Mouse (Mus musculus): ENCODE measurements at regions not wholly inside any gene's neighbourhood (a gene's known extent, or its start where the extent isn't known, plus 50 kb on each side); places are given as distances from the start of the nearest gene placed in this dataset.
A peak's percentile ranks its signal among the peaks of the same experiment; 100 is the strongest.

GRCm38 (mm10) chr12:107060514-107060913, 427.9 kb upstream of the 3110018I06Rik start:
- WGBS: 26% methylated on average over 3 of the region's 3 CpGs
- no peaks in the 10 kb centered on the region for H3K27me3 ChIP-seq (replicated peaks)

GRCm38 (mm10) chr12:107067346-107067745, 421.1 kb upstream of the 3110018I06Rik start:
- Histone ChIP-seq H3K4me1 (no peaks in the 10 kb centered on the region), H3K9ac (replicated peaks) (no peak overlapping the region), H3K36me3 (no peaks in the 10 kb centered on the region), H3K27me3 (replicated peaks) (no peaks in the 10 kb centered on the region), H3K9me3 (replicated peaks) (0 out of 2 replicates have a peak, but pooled peaks cover 4% of the 10 kb centered on the region), H3K27ac (replicated peaks) (no peak overlapping the region), H3K4me2 (no peak overlapping the region), H3K4me3 (replicated peaks) (no peak overlapping the region)
- no peak for ATAC-seq (ENCODE audit: low FRiP score)
- WGBS: 92% methylated on average over 2 of the region's 2 CpGs

More at GRCm38 (mm10) chr12:107060514-107060913, 427.9 kb upstream of the 3110018I06Rik start:
- Histone ChIP-seq H3K9me3 (replicated peaks) (0 out of 2 replicates have a peak, but pooled peaks cover 7% of the 10 kb centered on the region), H3K4me1 (no peaks in the 10 kb centered on the region), H3K4me2 (no peak overlapping the region), H3K27ac (replicated peaks) (no peak overlapping the region), H3K9ac (replicated peaks) (no peak overlapping the region), H3K36me3 (no peaks in the 10 kb centered on the region), H3K4me3 (replicated peaks) (no peak overlapping the region)
- ATAC-seq (ENCODE audit: low FRiP score): no peak

DNA sequence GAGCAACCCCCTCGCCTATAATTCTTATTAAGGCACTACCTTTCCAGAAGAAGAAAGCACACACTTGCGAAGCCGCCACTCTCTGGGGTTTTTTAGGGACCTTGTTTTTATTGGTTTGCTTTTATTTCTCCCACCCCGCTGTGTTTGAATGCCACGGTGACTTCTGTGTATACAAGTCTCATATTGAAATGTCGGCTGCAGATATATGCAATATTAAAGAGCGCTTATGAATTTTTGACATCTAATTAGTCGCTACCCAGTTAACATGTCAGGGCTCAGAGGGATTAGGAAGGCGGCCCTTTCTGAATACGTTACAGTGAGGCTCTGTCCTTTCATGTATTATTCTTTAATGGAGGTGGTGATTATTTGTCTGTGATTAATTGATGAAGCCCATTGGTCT, 405.9 kb upstream of the 3110018I06Rik start:
- Histone ChIP-seq H3K4me1 (peaks cover 33% of the 10 kb centered on the region), H3K4me3 (replicated peaks) (no peak overlapping the region), H3K36me3 (no peaks in the 10 kb centered on the region), H3K27me3 (replicated peaks) (no peaks in the 10 kb centered on the region), H3K9me3 (replicated peaks) (no peaks in the 10 kb centered on the region), H3K9ac (replicated peaks) (no peak overlapping the region), H3K27ac (replicated peaks) (no peak overlapping the region), H3K4me2 (no peak overlapping the region)
- WGBS: 43% methylated on average over 10 of the region's 10 CpGs
- no peak for ATAC-seq (ENCODE audit: low FRiP score)

DNA sequence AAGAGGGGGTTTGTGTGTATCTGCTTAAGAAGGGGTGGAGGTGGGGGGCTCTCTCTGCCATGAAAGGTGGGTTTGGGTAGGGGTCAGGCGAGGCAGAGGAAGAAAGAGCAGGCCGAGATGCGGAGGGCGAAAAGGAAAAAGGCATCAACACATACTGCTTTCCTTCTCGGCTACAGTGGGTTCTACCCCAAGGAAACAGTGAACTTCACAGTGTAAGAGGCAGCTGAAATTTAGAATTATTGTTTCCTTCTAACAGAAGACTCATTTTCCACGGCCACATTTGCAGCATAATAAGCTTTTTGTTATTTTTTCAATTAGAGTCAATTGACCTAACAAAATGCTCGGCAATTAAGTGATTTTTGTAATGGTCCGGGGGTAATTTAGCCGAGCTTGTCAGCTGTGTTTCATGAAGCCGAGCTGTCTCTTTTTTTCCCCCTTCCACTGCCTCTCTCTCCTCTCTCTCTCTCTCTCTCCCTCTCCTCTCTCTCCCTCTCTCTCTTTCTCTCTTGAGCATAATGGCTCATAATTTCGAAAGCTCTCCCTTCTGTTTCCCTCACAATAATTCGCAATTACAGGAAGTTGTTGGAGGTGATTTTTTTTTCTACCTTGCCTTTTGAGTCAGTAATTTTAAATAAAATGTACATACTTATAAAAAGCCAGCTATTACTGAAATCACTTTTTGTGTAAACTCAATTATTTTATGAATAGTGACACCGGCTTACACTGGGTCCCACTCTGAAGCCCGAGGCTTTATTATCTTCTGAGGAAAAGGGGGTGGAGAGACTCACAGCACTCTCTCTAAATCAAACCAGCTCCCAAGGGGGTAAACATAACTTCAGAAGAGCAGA, 403.1 kb upstream of the 3110018I06Rik start:
- ATAC-seq (ENCODE audit: low FRiP score): no peak; the same call in 1 of the 2 replicates
- H3K9ac ChIP-seq (replicated peaks): no peak overlapping the region
- no peaks in the 10 kb centered on the region for H3K27me3 ChIP-seq (replicated peaks)
- no peaks in the 10 kb centered on the region for H3K36me3 ChIP-seq
- whole genome bisulfite sequencing: 13% methylated on average over 14 of the region's 14 CpGs
- H3K27ac ChIP-seq (replicated peaks): peak overlapping the region; percentile 45
- H3K9me3 ChIP-seq (replicated peaks): no peaks in the 10 kb centered on the region
- peaks cover 33% of the 10 kb centered on the region for H3K4me1 ChIP-seq
- H3K4me2 ChIP-seq: peak overlapping the region; percentile 31
- H3K4me3 ChIP-seq (replicated peaks): no peak overlapping the region

- Histone ChIP-seq H3K9ac (replicated peaks) (no peak overlapping the region), H3K4me1 (peaks cover 33% of the 10 kb centered on the region), H3K4me3 (replicated peaks) (no peak overlapping the region), H3K9me3 (replicated peaks) (no peaks in the 10 kb centered on the region), H3K36me3 (no peaks in the 10 kb centered on the region), H3K27me3 (replicated peaks) (no peaks in the 10 kb centered on the region), H3K4me2 (peak overlapping the region; percentile 31), H3K27ac (replicated peaks) (peak overlapping the region; percentile 33)
- WGBS: 18% methylated on average over 16 of the region's 16 CpGs
- ATAC-seq (ENCODE audit: low FRiP score): no peak; the same call in 1 of the 2 replicates
Measured at GRCm38 (mm10) chr12:107085906-107086655, 402.4 kb upstream of the 3110018I06Rik start.

GRCm38 (mm10) chr12:107092151-107092550, 396.3 kb upstream of the 3110018I06Rik start:
- no peak overlapping the region for H3K27ac ChIP-seq (replicated peaks)
- no peak overlapping the region for H3K9ac ChIP-seq (replicated peaks)
- no peaks in the 10 kb centered on the region for H3K9me3 ChIP-seq (replicated peaks)
- 88% methylated on average over 3 of the region's 3 CpGs for WGBS
- no peaks in the 10 kb centered on the region for H3K36me3 ChIP-seq
- no peak overlapping the region for H3K4me2 ChIP-seq
- H3K4me3 ChIP-seq (replicated peaks): no peak overlapping the region
- no peaks in the 10 kb centered on the region for H3K27me3 ChIP-seq (replicated peaks)
- ATAC-seq (ENCODE audit: low FRiP score): no peak
- H3K4me1 ChIP-seq: no peaks in the 10 kb centered on the region

DNA sequence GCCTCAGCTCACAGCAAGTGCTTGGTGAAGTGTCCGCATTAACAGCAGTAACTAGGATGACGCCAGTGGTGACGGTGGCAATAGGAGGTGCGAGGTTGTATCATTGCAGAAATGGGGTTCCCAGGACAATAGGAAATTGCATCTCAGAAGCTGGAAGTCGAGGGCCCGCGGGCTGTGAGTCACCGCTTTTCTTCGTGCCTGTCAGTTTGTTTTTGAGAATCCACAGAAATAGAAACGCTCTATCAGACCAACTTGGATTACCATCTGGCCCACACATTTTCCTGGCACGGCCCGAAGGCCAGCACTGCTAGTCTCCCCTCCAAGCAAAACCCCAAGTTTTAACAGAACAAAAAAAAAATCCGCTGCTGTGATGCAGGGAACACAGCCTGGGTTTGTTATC, 395.1 kb upstream of the 3110018I06Rik start:
- Histone ChIP-seq H3K4me1 (no peaks in the 10 kb centered on the region), H3K27me3 (replicated peaks) (no peaks in the 10 kb centered on the region), H3K4me2 (no peak overlapping the region), H3K27ac (replicated peaks) (no peak overlapping the region), H3K36me3 (no peaks in the 10 kb centered on the region), H3K9ac (replicated peaks) (no peak overlapping the region), H3K9me3 (replicated peaks) (no peaks in the 10 kb centered on the region), H3K4me3 (replicated peaks) (no peak overlapping the region)
- WGBS: 81% methylated on average over 13 of the region's 13 CpGs
- no peak for ATAC-seq (ENCODE audit: low FRiP score)

GRCm38 (mm10) chr12:107095409-107095808, 393.0 kb upstream of the 3110018I06Rik start:
- H3K9ac ChIP-seq (replicated peaks): no peak overlapping the region
- H3K4me2 ChIP-seq: no peak overlapping the region
- H3K4me3 ChIP-seq (replicated peaks): no peak overlapping the region
- 0 out of 2 replicates have a peak, but pooled peaks cover 3% of the 10 kb centered on the region for H3K4me1 ChIP-seq
- WGBS: 63% methylated on average over 6 of the region's 6 CpGs
- no peak for ATAC-seq (ENCODE audit: low FRiP score)
- no peak overlapping the region for H3K27ac ChIP-seq (replicated peaks)
- no peaks in the 10 kb centered on the region for H3K9me3 ChIP-seq (replicated peaks)
- H3K27me3 ChIP-seq (replicated peaks): no peaks in the 10 kb centered on the region
- H3K36me3 ChIP-seq: no peaks in the 10 kb centered on the region

DNA sequence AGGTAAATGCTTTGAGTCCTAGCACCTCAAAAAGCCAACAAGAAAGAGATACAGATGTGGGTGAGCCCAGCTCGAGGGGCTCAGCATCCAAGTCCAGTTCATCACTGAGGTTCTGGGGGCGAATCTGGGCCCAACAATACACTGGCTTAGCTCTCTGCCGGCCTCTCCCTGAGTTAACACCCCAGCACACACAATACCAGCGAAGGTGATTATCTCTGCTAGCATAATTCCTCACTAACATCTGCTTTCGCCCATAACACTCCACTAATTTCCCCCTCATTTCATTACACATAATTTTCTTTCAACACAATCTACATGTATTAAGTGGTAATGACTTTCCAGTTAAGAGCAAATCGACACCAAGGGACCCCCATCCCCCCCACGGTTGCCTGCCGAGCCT, 383.9 kb upstream of the 3110018I06Rik start:
- H3K27me3 ChIP-seq (replicated peaks): no peaks in the 10 kb centered on the region
- H3K4me1 ChIP-seq: peaks cover 24% of the 10 kb centered on the region
- no peak overlapping the region for H3K9ac ChIP-seq (replicated peaks)
- no peak overlapping the region for H3K4me3 ChIP-seq (replicated peaks)
- H3K4me2 ChIP-seq: no peak overlapping the region
- 32% methylated on average over 8 of the region's 8 CpGs for WGBS
- H3K36me3 ChIP-seq: no peaks in the 10 kb centered on the region
- H3K9me3 ChIP-seq (replicated peaks): no peaks in the 10 kb centered on the region
- peak; percentile 50; the same call in 1 of the 2 replicates for ATAC-seq (ENCODE audit: low FRiP score)
- H3K27ac ChIP-seq (replicated peaks): no peak overlapping the region

DNA sequence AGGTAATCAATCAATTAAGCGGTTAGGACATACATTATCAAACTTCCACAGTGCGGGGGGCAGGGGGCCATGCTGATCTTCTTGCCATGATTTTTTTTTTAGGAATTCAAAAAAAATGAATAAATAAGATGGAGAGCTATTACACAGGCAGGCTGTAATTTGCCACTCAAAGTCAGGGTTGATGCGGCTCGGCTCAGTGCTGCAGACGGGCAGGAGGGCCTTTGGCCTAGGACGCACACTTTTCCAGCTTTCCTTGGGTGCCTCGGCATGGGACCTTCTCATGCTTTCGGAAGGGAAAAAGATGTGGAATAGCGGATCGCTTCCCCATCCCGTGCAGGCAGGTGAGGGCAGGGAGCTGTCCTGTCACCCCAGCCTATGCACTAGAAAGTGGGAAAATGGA, 383.4 kb upstream of the 3110018I06Rik start:
- Histone ChIP-seq H3K9me3 (replicated peaks) (no peaks in the 10 kb centered on the region), H3K27ac (replicated peaks) (no peak overlapping the region; the same call in 1 of the 2 replicates), H3K27me3 (replicated peaks) (no peaks in the 10 kb centered on the region), H3K36me3 (no peaks in the 10 kb centered on the region), H3K9ac (replicated peaks) (no peak overlapping the region), H3K4me3 (replicated peaks) (no peak overlapping the region), H3K4me1 (peaks cover 24% of the 10 kb centered on the region), H3K4me2 (no peak overlapping the region)
- no peak for ATAC-seq (ENCODE audit: low FRiP score)
- WGBS: 41% methylated on average over 11 of the region's 11 CpGs

- no peaks in the 10 kb centered on the region for H3K9me3 ChIP-seq (replicated peaks)
- peak; percentile 55; the same call in 1 of the 2 replicates for ATAC-seq (ENCODE audit: low FRiP score)
- WGBS: 25% methylated on average over 18 of the region's 18 CpGs
- no peaks in the 10 kb centered on the region for H3K36me3 ChIP-seq
- 0 out of 2 replicates have a peak overlapping the region, but pooled peaks have one; percentile 14 for H3K4me3 ChIP-seq (replicated peaks)
- H3K4me2 ChIP-seq: peak overlapping the region; percentile 44
- H3K27ac ChIP-seq (replicated peaks): peak overlapping the region; percentile 49
- no peak overlapping the region for H3K9ac ChIP-seq (replicated peaks)
- H3K27me3 ChIP-seq (replicated peaks): no peaks in the 10 kb centered on the region
- H3K4me1 ChIP-seq: peaks cover 12% of the 10 kb centered on the region
Measured at GRCm38 (mm10) chr12:107111908-107112770, 376.3 kb upstream of the 3110018I06Rik start.

All from neural tube, embryonic 15.5 days (tissue).